Mouse (Mus musculus) liver, adult 2 months (tissue): ENCODE measurements around the gene Shisa6.

Experiments
- CTCF ChIP-seq: fragments of 200-500 bp; IDR thresholded peaks from 2 replicates; pipeline ENCODE4 v1.5.1; 2011; ENCODE audit warnings: low read depth, low read length, control low read depth
- POLR2A ChIP-seq: fragments of 200-500 bp; IDR thresholded peaks from 2 replicates; pipeline ENCODE4 v1.6.1; 2011; ENCODE audit warnings: low read length, control low read depth; ENCODE audit not compliant: insufficient read depth; ENCODE audit errors: extremely low read depth

GRCm38 (mm10) chr11:66524251-66524650, 1.5 kb downstream of the Shisa6 start:
- TF ChIP-seq CTCF (no peak), POLR2A (no peak)
